Mouse (Mus musculus) lung, embryonic 15.5 days (tissue): ENCODE data around the gene Lama4. TPM values are rescaled to one million over a fixed set of nuclear protein-coding genes. Genes with fewer than 3 reads are reported as not detected.

Experiments
- ATAC-seq: fragments of 200-750 bp; cut with Nextera tagmentation; 2 replicates; pipeline ENCODE4 v1.8.0; 2017; ENCODE audit warnings: moderate number of reproducible peaks, borderline replicate concordance; ENCODE audit not compliant: low FRiP score, low TSS enrichment; ENCODE audit errors: extremely low read depth
- H3K27ac ChIP-seq: fragments of 300-500 bp; sonication (generic); 2 replicates; pipeline ENCODE4 v1.5.1; 2015; ENCODE audit warnings: moderate library complexity, mild to moderate bottlenecking, inconsistent platforms
- H3K27me3 ChIP-seq: fragments of 300-500 bp; sonication (generic); 2 replicates; pipeline ENCODE4 v1.6.1; 2015; ENCODE audit warnings: inconsistent platforms
- H3K36me3 ChIP-seq: fragments of 300-500 bp; sonication (generic); 2 replicates; pipeline ENCODE4 v1.6.1; 2015; ENCODE audit warnings: inconsistent platforms
- H3K4me1 ChIP-seq: fragments of 300-500 bp; sonication (generic); 2 replicates; pipeline ENCODE4 v1.6.1; 2015; ENCODE audit warnings: inconsistent platforms
- H3K4me2 ChIP-seq: fragments of 300-500 bp; sonication (generic); 2 replicates; pipeline ENCODE4 v1.6.1; 2015; ENCODE audit warnings: inconsistent platforms, mild to moderate bottlenecking, moderate library complexity
- H3K4me3 ChIP-seq: fragments of 300-500 bp; sonication (generic); 2 replicates; pipeline ENCODE4 v1.5.1; 2015; ENCODE audit warnings: mild to moderate bottlenecking, inconsistent platforms
- H3K9ac ChIP-seq: fragments of 300-500 bp; sonication (generic); 2 replicates; pipeline ENCODE4 v1.6.1; 2015; ENCODE audit warnings: inconsistent platforms
- H3K9me3 ChIP-seq: fragments of 300-500 bp; sonication (generic); 2 replicates; pipeline ENCODE4 v1.6.1; 2016; ENCODE audit warnings: inconsistent platforms
- WGBS: fragments of 180-500 bp; shearing (Covaris S2); methylation state at CpG from one replicate; pipeline ENCODE4 v1.1.7; 2015; 5-methylcytosine and 5-hydroxymethylcytosine counted together
- polyA plus RNA-seq: library from polyadenylated mRNA; unstranded; fragments of >200 nt; fragmentation: Nextera tagmentation; extraction: Ambion mirVana; gene quantifications from 2 replicates; pipeline ENCODE4 v1.2.1, GENCODE M21; 2015

Gene Lama4
- polyA plus RNA-seq, 1 experiment from 2014 or later, result 115 TPM

GRCm38 (mm10) chr10:39000951-39001350 lies 35.6 kb downstream of the Lama4 start:
- Histone ChIP-seq H3K27ac (no peak overlapping the region), H3K4me3 (no peak overlapping the region), H3K36me3 (no peaks in the 10 kb centered on the region), H3K9me3 (no peaks in the 10 kb centered on the region), H3K4me1 (peaks cover 7% of the 10 kb centered on the region; the same call in 1 of the 2 replicates), H3K4me2 (no peak overlapping the region), H3K27me3 (no peaks in the 10 kb centered on the region), H3K9ac (no peak overlapping the region)
- no peak for ATAC-seq
- WGBS, result 56% methylated on average over 4 of the region's 4 CpGs

- ATAC-seq, result no peak
- Histone ChIP-seq H3K4me2 (no peak overlapping the region), H3K4me1 (peaks cover 8% of the 10 kb centered on the region; the same call in 1 of the 2 replicates), H3K36me3 (peaks cover 6% of the 10 kb centered on the region; the same call in 1 of the 2 replicates), H3K27me3 (no peaks in the 10 kb centered on the region), H3K27ac (no peak overlapping the region), H3K4me3 (no peak overlapping the region), H3K9ac (no peak overlapping the region), H3K9me3 (no peaks in the 10 kb centered on the region)
- 72% methylated on average over 2 of the region's 2 CpGs for WGBS
Observed at GRCm38 (mm10) chr10:39002521-39002920, 37.2 kb downstream of the Lama4 start.

- H3K9ac ChIP-seq, result no peak overlapping the region
- no peaks in the 10 kb centered on the region for H3K9me3 ChIP-seq
- H3K36me3 ChIP-seq, result peaks cover 13% of the 10 kb centered on the region
- ATAC-seq, result no peak
- H3K4me1 ChIP-seq, result peaks cover 8% of the 10 kb centered on the region; the same call in 1 of the 2 replicates
- H3K27me3 ChIP-seq, result no peaks in the 10 kb centered on the region
- H3K27ac ChIP-seq, result no peak overlapping the region
- no peak overlapping the region for H3K4me2 ChIP-seq
- no peak overlapping the region for H3K4me3 ChIP-seq
Observed at GRCm38 (mm10) chr10:39003520-39003919, 38.2 kb downstream of the Lama4 start.

- Histone ChIP-seq H3K36me3 (peaks cover 21% of the 10 kb centered on the region), H3K4me1 (peaks cover 8% of the 10 kb centered on the region; the same call in 1 of the 2 replicates), H3K4me3 (no peak overlapping the region), H3K9me3 (no peaks in the 10 kb centered on the region), H3K27ac (no peak overlapping the region), H3K4me2 (no peak overlapping the region), H3K9ac (no peak overlapping the region), H3K27me3 (no peaks in the 10 kb centered on the region)
- WGBS, result 74% methylated on average over 8 of the region's 8 CpGs
- ATAC-seq, result no peak
Observed at GRCm38 (mm10) chr10:39005494-39005893, 40.2 kb downstream of the Lama4 start.

- H3K4me3 ChIP-seq, result no peak overlapping the region
- 47% methylated on average over 4 of the region's 4 CpGs for WGBS
- peaks cover 30% of the 10 kb centered on the region for H3K36me3 ChIP-seq
- H3K4me2 ChIP-seq, result no peak overlapping the region
- H3K9me3 ChIP-seq, result no peaks in the 10 kb centered on the region
- H3K27ac ChIP-seq, result no peak overlapping the region; the same call in 1 of the 2 replicates
- H3K9ac ChIP-seq, result no peak overlapping the region
- no peak for ATAC-seq
- 0 out of 2 replicates have a peak, but pooled peaks cover 3% of the 10 kb centered on the region for H3K4me1 ChIP-seq
- H3K27me3 ChIP-seq, result no peaks in the 10 kb centered on the region
Observed at GRCm38 (mm10) chr10:39006433-39007105, 41.3 kb downstream of the Lama4 start.

GRCm38 (mm10) chr10:39014836-39015235 lies 49.5 kb downstream of the Lama4 start:
- Histone ChIP-seq H3K9ac (no peak overlapping the region), H3K27me3 (no peaks in the 10 kb centered on the region), H3K9me3 (no peaks in the 10 kb centered on the region), H3K36me3 (peaks cover 34% of the 10 kb centered on the region), H3K4me2 (no peak overlapping the region), H3K27ac (no peak overlapping the region), H3K4me3 (no peak overlapping the region), H3K4me1 (no peaks in the 10 kb centered on the region)
- no peak for ATAC-seq
- WGBS, result 55% methylated on average over 2 of the region's 2 CpGs

- H3K4me1 ChIP-seq, result no peaks in the 10 kb centered on the region
- H3K9ac ChIP-seq, result no peak overlapping the region
- WGBS, result 66% methylated on average over 4 of the region's 4 CpGs
- H3K4me2 ChIP-seq, result no peak overlapping the region
- no peak for ATAC-seq
- no peak overlapping the region for H3K4me3 ChIP-seq
- no peaks in the 10 kb centered on the region for H3K27me3 ChIP-seq
- H3K36me3 ChIP-seq, result peaks cover 15% of the 10 kb centered on the region
- H3K9me3 ChIP-seq, result no peaks in the 10 kb centered on the region
- no peak overlapping the region for H3K27ac ChIP-seq
Observed at GRCm38 (mm10) chr10:39017986-39018385, 52.7 kb downstream of the Lama4 start.

- Histone ChIP-seq H3K4me3 (no peak overlapping the region), H3K36me3 (peaks cover 11% of the 10 kb centered on the region; the same call in 1 of the 2 replicates), H3K4me2 (no peak overlapping the region), H3K9me3 (no peaks in the 10 kb centered on the region), H3K27me3 (no peaks in the 10 kb centered on the region), H3K27ac (no peak overlapping the region), H3K4me1 (no peaks in the 10 kb centered on the region), H3K9ac (no peak overlapping the region)
- 90% methylated on average over 1 of the region's 1 CpGs for WGBS
- no peak for ATAC-seq
Observed at GRCm38 (mm10) chr10:39018635-39019034, 53.3 kb downstream of the Lama4 start.

GRCm38 (mm10) chr10:39023618-39024256 lies 58.4 kb downstream of the Lama4 start:
- Histone ChIP-seq H3K27ac (no peak overlapping the region), H3K4me3 (no peak overlapping the region), H3K4me1 (no peaks in the 10 kb centered on the region), H3K9ac (no peak overlapping the region), H3K27me3 (no peaks in the 10 kb centered on the region), H3K9me3 (no peaks in the 10 kb centered on the region), H3K4me2 (no peak overlapping the region), H3K36me3 (peaks cover 26% of the 10 kb centered on the region)
- WGBS, result 76% methylated on average over 5 of the region's 5 CpGs
- ATAC-seq, result no peak

- no peaks in the 10 kb centered on the region for H3K27me3 ChIP-seq
- no peak overlapping the region for H3K4me3 ChIP-seq
- no peak overlapping the region for H3K27ac ChIP-seq
- H3K4me1 ChIP-seq, result no peaks in the 10 kb centered on the region
- no peaks in the 10 kb centered on the region for H3K9me3 ChIP-seq
- no peak overlapping the region for H3K9ac ChIP-seq
- H3K4me2 ChIP-seq, result no peak overlapping the region
- no peak for ATAC-seq
- WGBS, result 66% methylated on average over 8 of the region's 8 CpGs
- H3K36me3 ChIP-seq, result peaks cover 39% of the 10 kb centered on the region
Observed at GRCm38 (mm10) chr10:39026529-39026928, 61.2 kb downstream of the Lama4 start.

GRCm38 (mm10) chr10:39027058-39027457 lies 61.7 kb downstream of the Lama4 start:
- H3K4me1 ChIP-seq, result no peaks in the 10 kb centered on the region
- no peak for ATAC-seq
- H3K9me3 ChIP-seq, result no peaks in the 10 kb centered on the region
- H3K27ac ChIP-seq, result no peak overlapping the region
- peaks cover 42% of the 10 kb centered on the region for H3K36me3 ChIP-seq
- H3K4me3 ChIP-seq, result no peak overlapping the region
- H3K4me2 ChIP-seq, result no peak overlapping the region
- 61% methylated on average over 5 of the region's 5 CpGs for WGBS
- H3K9ac ChIP-seq, result no peak overlapping the region
- no peaks in the 10 kb centered on the region for H3K27me3 ChIP-seq

- Histone ChIP-seq H3K36me3 (peaks cover 54% of the 10 kb centered on the region), H3K4me1 (no peaks in the 10 kb centered on the region), H3K27ac (no peak overlapping the region), H3K9me3 (no peaks in the 10 kb centered on the region), H3K4me2 (no peak overlapping the region), H3K4me3 (no peak overlapping the region), H3K27me3 (no peaks in the 10 kb centered on the region), H3K9ac (no peak overlapping the region)
- ATAC-seq, result no peak
- WGBS, result 75% methylated on average over 5 of the region's 5 CpGs
Observed at GRCm38 (mm10) chr10:39028403-39028802, 63.1 kb downstream of the Lama4 start.
